Mouse (Mus musculus): Measurements from ENCODE around the gene Gorab. TPM values are rescaled to one million over a fixed set of nuclear protein-coding genes. Genes with fewer than 3 reads are reported as not detected.

The Gorab gene
- 13.4 TPM for polyA plus RNA-seq (2014; fragmentation: Illumina TruSeq; extraction: RNeasy Lipid Tissue Mini Kit (QIAGEN cat#74804); ENCODE audit: low read depth, low replicate concordance)

DNA sequence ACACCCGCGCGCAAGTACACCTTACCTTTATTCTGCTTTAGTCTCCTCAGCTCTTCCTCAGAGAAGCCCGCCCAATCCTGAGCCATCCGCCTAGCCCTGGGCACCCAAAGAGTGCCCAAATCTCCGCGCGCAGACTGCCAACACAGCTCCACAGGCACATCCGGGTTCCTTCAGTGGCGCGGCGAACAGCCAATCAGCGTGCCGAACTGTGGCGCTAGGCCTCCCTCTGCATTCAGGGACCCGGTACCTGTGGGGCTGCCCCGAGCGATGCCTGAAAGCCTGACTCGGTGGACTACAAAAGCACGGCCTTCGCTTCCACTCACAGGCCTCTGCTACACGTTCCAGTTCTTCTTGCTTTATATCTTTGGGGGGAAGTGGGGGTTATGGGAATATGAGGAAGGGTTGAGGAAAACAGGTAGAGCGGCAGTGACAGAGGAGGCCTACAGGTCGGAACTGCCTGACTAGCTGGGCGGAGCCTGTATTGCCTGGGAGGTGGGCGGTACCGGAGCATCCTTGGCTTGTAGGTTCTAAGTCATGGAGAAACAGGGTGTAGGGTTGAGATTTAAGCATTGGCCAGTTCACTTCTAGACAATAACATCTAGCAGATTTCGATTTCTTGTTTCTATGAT lies at the start of gene Gorab:
Gene Gorab, minus strand, starts transcription at position 172 of the 629 bp plus-strand sequence.

Other genes with a start within 250 kb of the Gorab start
- 43.2 TPM for gene Prrx1, start 90.0 kb downstream of the Gorab start, polyA plus RNA-seq (2014; fragmentation: Illumina TruSeq; extraction: RNeasy Lipid Tissue Mini Kit (QIAGEN cat#74804); ENCODE audit: low read depth, low replicate concordance)